Comparison of ENCODE assay signal across 28 mouse cellular contexts in the genomic region with DNA sequence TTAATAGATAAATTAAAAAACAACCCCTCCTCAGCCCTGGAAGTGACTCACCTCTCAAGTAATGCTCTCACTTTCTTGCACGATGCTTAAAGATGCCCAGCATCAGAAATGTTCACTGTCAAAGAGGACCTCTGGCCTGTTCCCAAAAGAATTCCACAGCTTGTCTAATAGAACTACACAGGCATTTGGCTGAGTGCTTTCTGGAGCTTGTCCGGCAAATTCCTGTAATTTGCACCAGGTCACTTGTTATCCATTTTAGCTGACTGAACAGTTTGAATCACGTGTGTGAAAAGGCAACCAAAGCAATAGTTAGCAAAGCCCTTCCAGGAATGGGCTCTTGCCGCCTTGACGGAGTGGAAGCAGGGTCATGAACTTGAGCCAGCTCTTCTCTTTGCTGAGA.
DNase-seq lines count a peak whose midpoint lies in the region; ATAC-seq and TF ChIP-seq lines count a peak whose summit lies in the region.
"Had no signal": no experiment of that assay in that cellular context is flagged by ENCODE, and none has a peak within 500 bp of the region (broad histone marks: within the 10 kb centered on the region; RNA-seq: fewer than 3 reads in every experiment).

No protein-coding gene starts in this region.

- H3K4me1 ChIP-seq in hindbrain, embryonic 16.5 days (ENCODE audit: control insufficient read depth, insufficient read depth, low read depth, low read length) = no peaks in the 10 kb centered on the region
- H3K4me1 ChIP-seq in hindbrain, postnatal 0 days (ENCODE audit: insufficient read depth, low read length) = no peaks in the 10 kb centered on the region
- H3K4me1 ChIP-seq in kidney, embryonic 16.5 days (ENCODE audit: insufficient read depth, low read length) = no peaks in the 10 kb centered on the region
- H3K4me1 ChIP-seq: hindbrain, embryonic 12.5 days; limb, embryonic 12.5 days; liver, embryonic 15.5 days; lung, embryonic 15.5 days; neural tube, embryonic 13.5 days had no signal

- H3K27me3 ChIP-seq in hindbrain, embryonic 16.5 days (replicated peaks; ENCODE audit: control insufficient read depth, insufficient read depth, low read length) = no peaks in the 10 kb centered on the region
- no peaks in the 10 kb centered on the region for H3K27me3 ChIP-seq in hindbrain, postnatal 0 days (ENCODE audit: insufficient read depth, low read length)
- no peaks in the 10 kb centered on the region for H3K27me3 ChIP-seq in kidney, embryonic 16.5 days (ENCODE audit: insufficient read depth, low read length)
- H3K27me3 ChIP-seq: heart, embryonic 13.5 days; hindbrain, embryonic 12.5 days; limb, embryonic 12.5 days; liver, embryonic 15.5 days; lung, embryonic 15.5 days; neural tube, embryonic 13.5 days had no signal

- no peak for DNase-seq in hindbrain, postnatal 0 days (ENCODE audit: low spot score)
- peak; percentile 72 for DNase-seq in kidney, adult 9 months
- peak; percentile 88 for DNase-seq in Muller cell, postnatal 12 days (ENCODE audit: inconsistent ontology term)
- peak; percentile 22 for DNase-seq in kidney, postnatal 14 days
- DNase-seq in spleen, postnatal 14 days (ENCODE audit: low spot score in 2 of 2) = no peak
- no peak for DNase-seq in thymus, postnatal 36 days
- DNase-seq: adrenal gland, postnatal 14 days; cerebellum, adult 11-12 months; cerebellum, adult 9-11 months; heart, adult 2 months; lung, postnatal 36 days; right cerebral cortex, postnatal 14 days; thymus, postnatal 14 days had no signal

- no peak overlapping the region for H3K27ac ChIP-seq in hindbrain, embryonic 16.5 days (ENCODE audit: low read depth, low read length)
- H3K27ac ChIP-seq in hindbrain, postnatal 0 days = no peak overlapping the region
- H3K27ac ChIP-seq in kidney, embryonic 16.5 days (ENCODE audit: low read length) = no peak overlapping the region
- H3K27ac ChIP-seq: heart, adult 2 months; heart, embryonic 13.5 days; hindbrain, embryonic 12.5 days; layer of hippocampus, adult 2 months; left cerebral cortex, adult 2 months; limb, embryonic 12.5 days; liver, embryonic 15.5 days; lung, embryonic 15.5 days; neural tube, embryonic 13.5 days had no signal

- no peak for TF ChIP-seq CTCF in hindbrain, postnatal 0 days (IDR thresholded peaks at IDR 0.05; ENCODE audit: low read depth)

- no peaks in the 10 kb centered on the region for H3K36me3 ChIP-seq in hindbrain, embryonic 16.5 days (ENCODE audit: control insufficient read depth, insufficient read depth, low read length)
- no peaks in the 10 kb centered on the region for H3K36me3 ChIP-seq in hindbrain, postnatal 0 days (ENCODE audit: insufficient read depth, low read length)
- no peaks in the 10 kb centered on the region for H3K36me3 ChIP-seq in kidney, embryonic 16.5 days (ENCODE audit: insufficient read depth, low read length)
- H3K36me3 ChIP-seq: heart, embryonic 13.5 days; hindbrain, embryonic 12.5 days; limb, embryonic 12.5 days; liver, embryonic 15.5 days; lung, embryonic 15.5 days; neural tube, embryonic 13.5 days had no signal

- H3K9me3 ChIP-seq in hindbrain, embryonic 16.5 days (ENCODE audit: control insufficient read depth, low read length) = no peaks in the 10 kb centered on the region
- no peaks in the 10 kb centered on the region for H3K9me3 ChIP-seq in hindbrain, postnatal 0 days (ENCODE audit: low read length)
- no peaks in the 10 kb centered on the region for H3K9me3 ChIP-seq in kidney, embryonic 16.5 days (ENCODE audit: low read length)
- H3K9me3 ChIP-seq: heart, embryonic 13.5 days; hindbrain, embryonic 12.5 days; limb, embryonic 12.5 days; liver, embryonic 15.5 days; lung, embryonic 15.5 days; neural tube, embryonic 13.5 days had no signal

- 85% methylated on average over 5 of the region's 5 CpGs for WGBS in hindbrain, embryonic 16.5 days
- 74% methylated on average over 5 of the region's 5 CpGs for WGBS in hindbrain, postnatal 0 days
- 78% methylated on average over 5 of the region's 5 CpGs for WGBS in kidney, embryonic 16.5 days

- peak; percentile 30; the same call in 1 of the 2 replicates for ATAC-seq in hindbrain, embryonic 16.5 days
- no peak for ATAC-seq in hindbrain, postnatal 0 days
- ATAC-seq in kidney, embryonic 16.5 days (ENCODE audit: low FRiP score, low TSS enrichment) = no peak
- ATAC-seq: CD4-positive, CD25-positive, alpha-beta regulatory T cell, adult 4 months; forebrain, embryonic 16.5 days; intestine, postnatal 0 days had no signal

- H3K9ac ChIP-seq in hindbrain, embryonic 16.5 days (ENCODE audit: low read depth, low read length) = no peak overlapping the region
- no peak overlapping the region for H3K9ac ChIP-seq in hindbrain, postnatal 0 days (replicated peaks; ENCODE audit: low read length)
- no peak overlapping the region for H3K9ac ChIP-seq in kidney, embryonic 16.5 days (replicated peaks; ENCODE audit: low read length)
- H3K9ac ChIP-seq: heart, embryonic 13.5 days; hindbrain, embryonic 12.5 days; limb, embryonic 12.5 days; liver, embryonic 15.5 days; lung, embryonic 15.5 days; neural tube, embryonic 13.5 days had no signal

- no peak overlapping the region for H3K4me3 ChIP-seq in hindbrain, embryonic 16.5 days (ENCODE audit: low read length)
- H3K4me3 ChIP-seq in hindbrain, postnatal 0 days (ENCODE audit: low read length) = no peak overlapping the region
- no peak overlapping the region for H3K4me3 ChIP-seq in kidney, embryonic 16.5 days (ENCODE audit: low read length)
- H3K4me3 ChIP-seq: erythroblast, embryonic 14.5 days; heart, adult 2 months; heart, embryonic 13.5 days; hindbrain, embryonic 12.5 days; layer of hippocampus, adult 2 months; left cerebral cortex, adult 2 months; limb, embryonic 12.5 days; liver, embryonic 15.5 days; lung, embryonic 15.5 days; neural tube, embryonic 13.5 days had no signal

- H3K4me2 ChIP-seq in hindbrain, embryonic 16.5 days (ENCODE audit: low read length) = no peak overlapping the region
- H3K4me2 ChIP-seq in hindbrain, postnatal 0 days (ENCODE audit: low read depth, low read length) = no peak overlapping the region
- H3K4me2 ChIP-seq in kidney, embryonic 16.5 days (replicated peaks; ENCODE audit: low read depth, low read length) = no peak overlapping the region
- H3K4me2 ChIP-seq: heart, embryonic 13.5 days; hindbrain, embryonic 12.5 days; limb, embryonic 12.5 days; liver, embryonic 15.5 days; lung, embryonic 15.5 days; midbrain, embryonic 11.5 days; neural tube, embryonic 13.5 days had no signal

Comparison
In these comparisons a context has a peak if more than half of its experiments do, and no peak if none do; other contexts are left out.
1. DNase-seq: peak in kidney, adult 9 months (single experiment), Muller cell, postnatal 12 days (single experiment) and kidney, postnatal 14 days (single experiment); none in hindbrain, postnatal 0 days (single experiment), spleen, postnatal 14 days (0 of 2) and thymus, postnatal 36 days (0 of 2).